Comparison of ENCODE assay signal across 8 mouse cellular contexts in the genomic region with DNA sequence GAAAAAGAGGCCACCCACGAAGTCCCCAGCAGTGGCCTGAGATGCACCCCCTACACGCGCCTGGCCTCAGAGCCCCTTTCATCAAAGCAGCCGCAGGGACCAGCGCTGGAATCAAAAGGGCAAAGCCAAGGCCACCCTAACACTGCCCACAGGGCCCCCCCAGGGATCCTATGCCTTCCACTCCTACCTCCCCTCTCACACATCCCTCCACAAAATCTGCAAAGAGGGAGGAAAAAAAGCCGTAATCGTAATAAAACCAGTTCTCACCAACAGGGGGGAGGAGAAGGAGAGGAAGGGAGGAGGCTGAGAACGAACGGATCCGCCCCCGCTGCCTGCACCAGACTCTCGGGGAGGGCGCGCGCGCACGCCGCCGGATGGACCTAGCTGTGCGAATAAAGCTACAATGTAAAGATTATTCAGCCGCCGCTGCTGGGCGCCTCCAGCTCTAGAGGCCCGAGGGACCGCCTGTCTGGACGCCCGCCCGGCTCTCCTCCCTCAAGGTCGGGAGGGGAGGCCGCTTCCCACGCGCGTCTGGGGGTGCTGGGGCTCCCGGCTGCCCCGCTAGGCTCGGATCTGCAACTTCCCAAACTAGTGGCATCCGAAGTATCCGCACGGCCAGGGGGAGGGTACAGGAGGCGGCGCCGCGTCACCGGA. TPM values are rescaled to one million over a fixed set of nuclear protein-coding genes. Genes with fewer than 3 reads are reported as not detected.
DNase-seq lines count a peak whose midpoint lies in the region; ATAC-seq and TF ChIP-seq lines count a peak whose summit lies in the region.

No protein-coding gene starts in this region.

- intact Hi-C loops in left cerebral cortex, adult 2 months (cut with DNase I): loop anchor here (1.0 to 10.0 kb wide), 7 partner anchors 26 to 205 kb away; no protein-coding TSS in a partner anchor

- peak; percentile 95 for DNase-seq in NIH3T3 (ENCODE audit: low read depth)
- peak; percentile 82 to 84 for DNase-seq in cerebellum, postnatal 10 days
- DNase-seq in gastrocnemius, adult 18-20 months (ENCODE audit: low spot score): peak; percentile 54
- peak; percentile 82 to 85 for DNase-seq in left cerebral cortex, adult 2 months (ENCODE audit: extremely low spot score in 1 of 2, low spot score in 2 of 2)
- DNase-seq in lung, postnatal 4 days: peak; percentile 86 to 89
- peak; percentile 92 to 94 for DNase-seq in right cerebral cortex, postnatal 10 days (ENCODE audit: low spot score in 2 of 2)
- peak; percentile 66 for DNase-seq in yolk sac, embryonic 10.5 days (ENCODE audit: low spot score)

- H3K9me3 ChIP-seq in hindbrain, embryonic 15.5 days: no peaks in the 10 kb centered on the region

- no peaks in the 10 kb centered on the region for H3K36me3 ChIP-seq in hindbrain, embryonic 15.5 days

- peak overlapping the region; percentile 76 for H3K9ac ChIP-seq in hindbrain, embryonic 15.5 days

- ATAC-seq in hindbrain, embryonic 15.5 days (ENCODE audit: low FRiP score, low read depth): peak; percentile 24

- peak overlapping the region; percentile 79 for H3K4me2 ChIP-seq in hindbrain, embryonic 15.5 days

- H3K4me3 ChIP-seq in hindbrain, embryonic 15.5 days: peak overlapping the region; percentile 74
- H3K4me3 ChIP-seq in left cerebral cortex, adult 2 months: peak overlapping the region; percentile 90

- TF ChIP-seq CTCF in left cerebral cortex, adult 2 months (IDR thresholded peaks at IDR 0.05): peak; percentile 40

- H3K27ac ChIP-seq in hindbrain, embryonic 15.5 days (replicated peaks): peak overlapping the region; percentile 89
- H3K27ac ChIP-seq in left cerebral cortex, adult 2 months: peak overlapping the region; percentile 91

- peaks cover 61% of the 10 kb centered on the region for H3K4me1 ChIP-seq in hindbrain, embryonic 15.5 days (replicated peaks)

- H3K27me3 ChIP-seq in hindbrain, embryonic 15.5 days: no peaks in the 10 kb centered on the region

- WGBS in hindbrain, embryonic 15.5 days: under 1% methylated on average over 44 of the region's 44 CpGs

RNA-seq across cellular contexts. Expression of gene Ncor2, which starts 1.4 kb away (rescaled TPM):
- total RNA-seq in gastrocnemius, adult 18-20 months (2021): 100 to 1,000 TPM; 118 to 134 TPM
- 26.3 and 28.7 TPM in 2 replicates for polyA plus RNA-seq in hindbrain, embryonic 15.5 days (2015; fragmentation: Nextera tagmentation; extraction: Ambion mirVana)
- 100 to 1,000 TPM; 228 to 270 TPM for total RNA-seq in left cerebral cortex, adult 2 months (2021)

Comparison
In these comparisons a context has a peak if more than half of its experiments do, and no peak if none do; other contexts are left out.
1. Peak in every context shown above with its lines: DNase-seq, ATAC-seq, H3K4me3 ChIP-seq and H3K27ac ChIP-seq.